Mouse (Mus musculus) right cerebral cortex, postnatal 14 days (tissue): ENCODE results near the gene Myh9.
A peak's percentile ranks its signal among the peaks of the same experiment; 100 is the strongest.

Source experiments
- DNase-seq: peaks from one replicate; pipeline ENCODE4 v3.0.0; 2022

Myh9 gene

GRCm38 (mm10) chr15:77804949-77805348, 37.0 kb downstream of the Myh9 start:
- DNase-seq = no peak

- DNase-seq = no peak
Observed at GRCm38 (mm10) chr15:77804460-77804859, 37.5 kb downstream of the Myh9 start.

- DNase-seq = no peak
Observed at GRCm38 (mm10) chr15:77803747-77804146, 38.2 kb downstream of the Myh9 start.

- DNase-seq = no peak
Observed at GRCm38 (mm10) chr15:77802992-77803391, 39.0 kb downstream of the Myh9 start.

GRCm38 (mm10) chr15:77801188-77801587, 40.8 kb downstream of the Myh9 start:
- DNase-seq = no peak

- DNase-seq = no peak
Observed at GRCm38 (mm10) chr15:77800511-77800910, 41.5 kb downstream of the Myh9 start.

- DNase-seq = no peak
Observed at GRCm38 (mm10) chr15:77799491-77800474, 42.2 kb downstream of the Myh9 start.

GRCm38 (mm10) chr15:77798664-77799490, 43.1 kb downstream of the Myh9 start:
- no peak for DNase-seq

GRCm38 (mm10) chr15:77797609-77798411, 44.2 kb downstream of the Myh9 start:
- no peak for DNase-seq

- no peak for DNase-seq
Observed at GRCm38 (mm10) chr15:77796409-77797035, 45.5 kb downstream of the Myh9 start.

- no peak for DNase-seq
Observed at GRCm38 (mm10) chr15:77794908-77795356, 47.0 kb downstream of the Myh9 start.

- no peak for DNase-seq
Observed at GRCm38 (mm10) chr15:77794138-77794907, 47.7 kb downstream of the Myh9 start.

- DNase-seq = no peak
Observed at GRCm38 (mm10) chr15:77793554-77793953, 48.4 kb downstream of the Myh9 start.

GRCm38 (mm10) chr15:77793094-77793493, 48.9 kb downstream of the Myh9 start:
- DNase-seq = no peak

- no peak for DNase-seq
Observed at GRCm38 (mm10) chr15:77792056-77792455, 49.9 kb downstream of the Myh9 start.

- DNase-seq = no peak
Observed at GRCm38 (mm10) chr15:77790656-77791405, 51.1 kb downstream of the Myh9 start.

- no peak for DNase-seq
Observed at GRCm38 (mm10) chr15:77789186-77789585, 52.8 kb downstream of the Myh9 start.

GRCm38 (mm10) chr15:77788356-77788755, 53.6 kb downstream of the Myh9 start:
- no peak for DNase-seq

GRCm38 (mm10) chr15:77785807-77786206, 56.2 kb downstream of the Myh9 start:
- no peak for DNase-seq

GRCm38 (mm10) chr15:77784039-77784824, 57.7 kb downstream of the Myh9 start:
- DNase-seq = peak; percentile 55
